Mouse (Mus musculus): ENCODE data around the gene Urb2.

- TF ChIP-seq POLR2A (IDR thresholded peaks at IDR 0.05; ENCODE audit: control insufficient read depth, low read depth, low read length) (no peak), CTCF (IDR thresholded peaks at IDR 0.05; ENCODE audit: control insufficient read depth, insufficient read depth, insufficient replicate concordance, low read depth, low read length) (no peak)
Observed at GRCm38 (mm10) chr8:124027831-124028230, 6.5 kb downstream of the Urb2 start.

Data from testis, adult 2 months (tissue).